8 mouse cellular contexts compared by ENCODE assay signal in the genomic region with DNA sequence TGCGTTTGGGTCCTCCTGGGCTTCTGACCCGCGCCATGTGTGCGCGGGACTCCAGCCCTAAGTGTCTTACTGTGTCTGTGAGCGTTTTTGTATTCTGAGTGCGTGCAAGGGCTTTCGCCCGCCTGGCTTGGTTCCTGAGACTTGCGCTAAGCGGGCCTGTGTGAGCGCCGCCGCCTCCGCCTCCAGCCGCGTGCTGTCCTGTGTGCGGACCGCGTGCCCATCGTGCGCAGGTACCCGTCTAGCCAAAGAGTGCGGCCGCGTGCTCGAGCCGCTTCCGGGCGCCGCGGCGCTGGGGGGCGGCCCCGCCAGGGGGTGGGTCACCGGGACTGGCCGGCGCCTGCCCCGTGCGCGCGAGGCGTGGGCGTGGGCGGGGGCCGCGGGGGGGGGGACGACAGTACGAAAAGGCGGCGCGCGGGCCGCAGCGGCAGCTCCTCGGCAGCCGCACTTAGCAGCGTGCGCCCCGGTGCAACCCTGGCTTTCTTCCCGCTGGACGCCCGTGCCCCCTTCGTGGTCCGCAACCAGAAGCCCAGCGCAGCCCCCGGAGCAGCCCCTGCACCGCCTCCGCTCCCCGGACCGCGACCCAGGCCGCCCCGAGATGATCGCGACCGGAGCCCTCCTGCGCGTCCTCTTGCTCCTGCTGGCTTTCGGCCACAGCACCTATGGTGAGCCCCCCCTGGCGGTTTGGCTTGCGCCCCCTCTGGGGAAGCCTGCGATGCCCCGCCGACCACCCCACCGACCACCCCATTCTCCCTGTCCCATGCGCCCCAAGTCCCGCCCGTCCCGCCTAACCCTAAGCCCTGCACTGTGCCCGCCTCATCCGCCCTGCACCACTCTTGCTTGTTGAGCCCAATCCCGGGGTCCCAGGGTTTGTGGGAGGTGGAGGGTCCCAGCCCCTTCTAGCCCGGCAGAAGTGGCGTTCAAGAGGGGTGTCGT. TPM values are rescaled to one million over a fixed set of nuclear protein-coding genes. Genes with fewer than 3 reads are reported as not detected.
A peak's percentile ranks its signal among the peaks of the same experiment; 100 is the strongest.
DNase-seq lines count a peak whose midpoint lies in the region; ATAC-seq and TF ChIP-seq lines count a peak whose summit lies in the region.

No protein-coding gene starts in this region.

- H3K27me3 ChIP-seq in megakaryocyte, embryonic 14.5 days (replicated peaks), result peaks cover 87% of the 10 kb centered on the region
- H3K27me3 ChIP-seq in embryonic facial prominence, embryonic 12.5 days, result peaks cover 57% of the 10 kb centered on the region
- H3K27me3 ChIP-seq in intestine, embryonic 14.5 days (replicated peaks; ENCODE audit: control insufficient read depth, insufficient read depth, low read length), result peaks cover 16% of the 10 kb centered on the region
- peaks cover 50% of the 10 kb centered on the region for H3K27me3 ChIP-seq in midbrain, embryonic 16.5 days (ENCODE audit: control insufficient read depth, insufficient read depth, low read depth, low read length)
- H3K27me3 ChIP-seq in kidney, adult 2 months (replicated peaks; ENCODE audit: control insufficient read depth, insufficient read depth, low read length), result no peaks in the 10 kb centered on the region

- H3K36me3 ChIP-seq in megakaryocyte, embryonic 14.5 days (replicated peaks; ENCODE audit: low read length), result no peaks in the 10 kb centered on the region
- H3K36me3 ChIP-seq in embryonic facial prominence, embryonic 12.5 days, result no peaks in the 10 kb centered on the region
- no peaks in the 10 kb centered on the region for H3K36me3 ChIP-seq in intestine, embryonic 14.5 days (ENCODE audit: control insufficient read depth, insufficient read depth, low read length)
- H3K36me3 ChIP-seq in midbrain, embryonic 16.5 days (ENCODE audit: control insufficient read depth, insufficient read depth, low read length), result no peaks in the 10 kb centered on the region
- no peaks in the 10 kb centered on the region for H3K36me3 ChIP-seq in kidney, adult 2 months (ENCODE audit: control insufficient read depth, insufficient read depth, low read length)

- no peak for TF ChIP-seq CTCF in kidney, adult 2 months (conservative IDR thresholded peaks at IDR 0.05; ENCODE audit: insufficient read depth, insufficient read length, low read depth, low read length)

- intact Hi-C loops in left cerebral cortex, postnatal 25 days (cut with DNase I), result no loop called here

- no peak for ATAC-seq in megakaryocyte, adult 5-6 weeks (ENCODE audit: poor library complexity, severe bottlenecking)
- ATAC-seq in embryonic facial prominence, embryonic 12.5 days (ENCODE audit: insufficient number of reproducible peaks, insufficient read depth, low FRiP score, low TSS enrichment), result peak; percentile 23
- peak; percentile 58 for ATAC-seq in intestine, embryonic 14.5 days (replicated peaks; ENCODE audit: low FRiP score, low TSS enrichment, low read depth)
- no peak; the same call in 1 of the 2 replicates for ATAC-seq in midbrain, embryonic 16.5 days

- H3K4me1 ChIP-seq in megakaryocyte, embryonic 14.5 days, result peaks cover 37% of the 10 kb centered on the region
- peaks cover 66% of the 10 kb centered on the region for H3K4me1 ChIP-seq in embryonic facial prominence, embryonic 12.5 days
- peaks cover 53% of the 10 kb centered on the region for H3K4me1 ChIP-seq in intestine, embryonic 14.5 days (replicated peaks; ENCODE audit: control insufficient read depth, insufficient read depth, low read length)
- H3K4me1 ChIP-seq in midbrain, embryonic 16.5 days (ENCODE audit: control insufficient read depth, insufficient read depth, low read length), result peaks cover 36% of the 10 kb centered on the region
- H3K4me1 ChIP-seq in kidney, adult 2 months (ENCODE audit: control insufficient read depth, insufficient read depth, low read length), result no peaks in the 10 kb centered on the region

- no peaks in the 10 kb centered on the region for H3K9me3 ChIP-seq in megakaryocyte, embryonic 14.5 days
- H3K9me3 ChIP-seq in embryonic facial prominence, embryonic 12.5 days, result no peaks in the 10 kb centered on the region
- no peaks in the 10 kb centered on the region for H3K9me3 ChIP-seq in intestine, embryonic 14.5 days (ENCODE audit: control insufficient read depth, low read length)
- no peaks in the 10 kb centered on the region for H3K9me3 ChIP-seq in midbrain, embryonic 16.5 days (replicated peaks; ENCODE audit: control insufficient read depth, low read length, poor library complexity, severe bottlenecking)

- H3K9ac ChIP-seq in embryonic facial prominence, embryonic 12.5 days, result peak overlapping the region; percentile 78
- H3K9ac ChIP-seq in intestine, embryonic 14.5 days (ENCODE audit: low read length), result peak overlapping the region; percentile 69
- H3K9ac ChIP-seq in midbrain, embryonic 16.5 days (ENCODE audit: low read depth, low read length), result peak overlapping the region; percentile 60

- under 1% methylated on average over 84 of the region's 96 CpGs for WGBS in embryonic facial prominence, embryonic 12.5 days
- 2% methylated on average over 82 of the region's 96 CpGs for WGBS in intestine, embryonic 14.5 days
- WGBS in midbrain, embryonic 16.5 days, result under 1% methylated on average over 54 of the region's 96 CpGs
- 3% methylated on average over 90 of the region's 96 CpGs for WGBS in kidney, adult 2 months

- no peak for TF ChIP-seq POLR2A in kidney, adult 2 months (IDR thresholded peaks at IDR 0.05; ENCODE audit: low read depth, low read length)

- H3K27ac ChIP-seq in embryonic facial prominence, embryonic 12.5 days, result peak overlapping the region; percentile 77
- peak overlapping the region; percentile 69 for H3K27ac ChIP-seq in intestine, embryonic 14.5 days (ENCODE audit: low read depth)
- H3K27ac ChIP-seq in midbrain, embryonic 16.5 days (ENCODE audit: low read length), result no peak overlapping the region
- no peak overlapping the region for H3K27ac ChIP-seq in kidney, adult 2 months (ENCODE audit: insufficient read depth, low read depth, low read length)

- H3K4me2 ChIP-seq in embryonic facial prominence, embryonic 12.5 days (replicated peaks), result peak overlapping the region; percentile 90
- H3K4me2 ChIP-seq in intestine, embryonic 14.5 days (ENCODE audit: low read length), result peak overlapping the region; percentile 75
- peak overlapping the region; percentile 87 for H3K4me2 ChIP-seq in midbrain, embryonic 16.5 days (ENCODE audit: low read length)

- peak; percentile 85 for DNase-seq in intestine, embryonic 14.5 days (ENCODE audit: low spot score)
- no peak for DNase-seq in frontal cortex, adult 2 months (ENCODE audit: extremely low spot score in 1 of 2, low spot score in 1 of 2)
- no peak for DNase-seq in kidney, adult 2 months
- DNase-seq in left cerebral cortex, postnatal 25 days (ENCODE audit: low spot score in 2 of 2), result no peak

- peak overlapping the region; percentile 86 for H3K4me3 ChIP-seq in megakaryocyte, embryonic 14.5 days (replicated peaks)
- peak overlapping the region; percentile 54 for H3K4me3 ChIP-seq in embryonic facial prominence, embryonic 12.5 days
- H3K4me3 ChIP-seq in intestine, embryonic 14.5 days (ENCODE audit: low read depth, low read length), result peak overlapping the region; percentile 51
- H3K4me3 ChIP-seq in midbrain, embryonic 16.5 days (ENCODE audit: low read depth, low read length), result peak overlapping the region; percentile 51
- H3K4me3 ChIP-seq in kidney, adult 2 months (ENCODE audit: insufficient read depth, low read depth, low read length), result no peak overlapping the region

RNA-seq across cellular contexts. Expression of gene Dlk1, which starts 0.7 kb away (rescaled TPM):
- polyA plus RNA-seq in megakaryocyte, embryonic 14.5 days (2012; ENCODE audit: insufficient read depth, low replicate concordance), result 67.8 and 96.3 TPM in 2 replicates
- not detected in 2 replicates for total RNA-seq in megakaryocyte, adult 5-6 weeks (2015)
- not detected in 2 replicates for total RNA-seq in megakaryocyte, adult 5-6 weeks (2017)
- polyA plus RNA-seq in embryonic facial prominence, embryonic 12.5 days (2016; fragmentation: Nextera tagmentation; extraction: Ambion mirVana), result 316 and 347 TPM in 2 replicates
- polyA plus RNA-seq in intestine, embryonic 14.5 days (2014; fragmentation: Nextera tagmentation; extraction: Ambion mirVana), result 398 and 437 TPM in 2 replicates
- polyA plus RNA-seq in midbrain, embryonic 16.5 days (2015; fragmentation: Nextera tagmentation; extraction: Ambion mirVana), result 50.4 and 66.0 TPM in 2 replicates
- 2.9 and 3.1 TPM in 2 replicates for polyA plus RNA-seq in frontal cortex, adult 2 months (2012; rRNA removed)
- polyA plus RNA-seq in kidney, adult 2 months (2012; rRNA removed), result 3.4 and 4.6 TPM in 2 replicates
- total RNA-seq in left cerebral cortex, postnatal 25 days (2021), result 10 to 100 TPM in 1 of 2 experiments, 1 to 10 TPM in 1; 5.7 to 13.4 TPM

Comparison
In these comparisons a context has a peak if more than half of its experiments do, and no peak if none do; other contexts are left out.
1. ATAC-seq: peak in embryonic facial prominence, embryonic 12.5 days (single experiment) and intestine, embryonic 14.5 days (single experiment); none in megakaryocyte, adult 5-6 weeks (single experiment) and midbrain, embryonic 16.5 days (single experiment).
2. H3K27ac ChIP-seq: peak in embryonic facial prominence, embryonic 12.5 days (single experiment) and intestine, embryonic 14.5 days (single experiment); none in midbrain, embryonic 16.5 days (single experiment) and kidney, adult 2 months (single experiment).
3. Peak in every context shown above with its lines, with median percentiles within 50 percentile points of each other: H3K4me2 ChIP-seq and H3K9ac ChIP-seq.